Mouse (Mus musculus) ES-E14 (cell line): ENCODE measurements around the gene Nupr1. TPM values are rescaled to one million over a fixed set of nuclear protein-coding genes. Genes with fewer than 3 reads are reported as not detected.

Experiments
- DNase-seq: peaks from one replicate; pipeline ENCODE4 v3.0.0-alpha.2; 2013; ENCODE audit warnings: low read depth, low spot score
- H3K27ac ChIP-seq: 2 replicates; pipeline ENCODE4 v1.5.1; 2012; ENCODE audit warnings: low read depth, mild to moderate bottlenecking, low read length, moderate library complexity, mixed read lengths; ENCODE audit not compliant: poor library complexity, insufficient read depth, severe bottlenecking
- H3K36me3 ChIP-seq: 2 replicates; pipeline ENCODE4 v1.6.1; 2012; ENCODE audit warnings: mild to moderate bottlenecking, low read length, moderate library complexity, mixed read lengths; ENCODE audit not compliant: control insufficient read depth, poor library complexity, insufficient read depth, severe bottlenecking
- H3K4me1 ChIP-seq, 2 experiments: fragments of 150-350 bp in 1 of 2; sonication (generic) in 1 of 2; 2 replicates each; pipeline ENCODE4 v1.6.1; 2012; ENCODE audit warnings: low read length in 2 of 2, mild to moderate bottlenecking in 1 of 2, mixed read lengths in 1 of 2; ENCODE audit not compliant: control insufficient read depth in 2 of 2, insufficient read depth in 2 of 2, poor library complexity in 1 of 2
- H3K4me3 ChIP-seq, 2 experiments: fragments of 150-350 bp in 1 of 2; sonication (generic) in 1 of 2; 2 replicates each; pipeline ENCODE4 v1.5.1; 2012; ENCODE audit warnings: low read length in 2 of 2, low read depth in 1 of 2, mild to moderate bottlenecking in 1 of 2, mixed read lengths in 1 of 2; ENCODE audit not compliant: insufficient read depth in 1 of 2, poor library complexity in 1 of 2, severe bottlenecking in 1 of 2
- H3K9ac ChIP-seq: 2 replicates; pipeline ENCODE4 v1.6.1; 2012; ENCODE audit warnings: low read depth, mild to moderate bottlenecking, low read length, mixed read lengths; ENCODE audit not compliant: poor library complexity, insufficient read depth, severe bottlenecking
- H3K9me3 ChIP-seq: fragments of 150-350 bp; sonication (generic); 2 replicates; pipeline ENCODE4 v1.6.1; 2012; ENCODE audit warnings: low read depth, mild to moderate bottlenecking, low read length; ENCODE audit not compliant: control insufficient read depth, insufficient read depth
- CHD2 ChIP-seq: IDR thresholded peaks from 2 replicates; pipeline ENCODE4 v1.6.1; 2014; ENCODE audit warnings: mild to moderate bottlenecking, low read depth, low read length, inconsistent platforms
- HCFC1 ChIP-seq: IDR thresholded peaks from 2 replicates; pipeline ENCODE4 v1.6.1; 2012; ENCODE audit warnings: low read length, inconsistent platforms, borderline replicate concordance; ENCODE audit not compliant: insufficient read depth
- MAFK ChIP-seq: IDR thresholded peaks from 2 replicates; pipeline ENCODE4 v1.6.1; 2014; ENCODE audit warnings: mild to moderate bottlenecking, low read depth, low read length, inconsistent platforms; ENCODE audit not compliant: insufficient read depth
- ZC3H11A ChIP-seq: IDR thresholded peaks from 2 replicates; pipeline ENCODE4 v1.6.1; 2012; ENCODE audit warnings: low read depth, mild to moderate bottlenecking, inconsistent platforms, low read length, borderline replicate concordance
- ZNF384 ChIP-seq: IDR thresholded peaks from 2 replicates; pipeline ENCODE4 v1.6.1; 2012; ENCODE audit warnings: low read depth, low read length, inconsistent platforms
- in situ Hi-C, 2 experiments: fragments of 600-800 bp; cut with MboI; formaldehyde crosslinking; loops; one replicate each; pipeline ENCODE4 v1.15.1; 2025; ENCODE audit warnings: low sequenced_read_pairs in 2 of 2, inconsistent platforms in 1 of 2; ENCODE audit not compliant: unreplicated experiment in 2 of 2
- total RNA-seq: library from RNA; depleted of rRNA; stranded (reverse); fragments of 300-350 nt; gene quantifications from 2 replicates; pipeline ENCODE4 v1.2.3, GENCODE M21; 2012

Nupr1 gene
- total RNA-seq, 1 experiment, result 16.4 TPM

DNA sequence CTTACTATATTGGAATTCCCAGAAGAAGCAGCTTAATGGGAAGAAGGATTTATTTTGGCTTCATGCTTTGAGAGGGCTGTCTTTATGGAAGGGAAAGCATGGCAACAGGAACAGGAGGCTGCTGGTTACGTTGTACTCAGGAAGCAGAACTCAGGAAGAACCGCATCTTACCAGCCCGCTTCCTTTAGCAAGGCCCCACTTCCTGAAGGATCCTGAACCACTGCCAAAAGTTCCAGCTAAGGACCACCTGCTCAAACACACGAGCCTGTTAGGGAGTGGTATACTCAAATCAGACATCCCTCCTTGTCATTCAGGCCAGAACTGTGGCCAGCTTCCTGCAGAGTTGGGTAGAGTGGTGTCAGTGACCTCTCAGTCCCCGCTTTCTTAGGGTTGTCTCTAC is 37.8 kb upstream of the Nupr1 start:
- DNase-seq, result no peak
- no peak for TF ChIP-seq HCFC1
- no peak for TF ChIP-seq CHD2
- TF ChIP-seq MAFK, result no peak
- TF ChIP-seq ZC3H11A, result no peak
- no peak for TF ChIP-seq ZNF384
- Histone ChIP-seq H3K36me3 (peaks cover 25% of the 10 kb centered on the region), H3K4me3 (no peak overlapping the region), H3K27ac (no peak overlapping the region), H3K4me1 (0 out of 4 replicates have a peak, but pooled peaks cover 0 to 3% of the 10 kb centered on the region in 2 experiments), H3K9me3 (no peaks in the 10 kb centered on the region), H3K9ac (no peak overlapping the region)
- in situ Hi-C loops, result no loop called here

DNA sequence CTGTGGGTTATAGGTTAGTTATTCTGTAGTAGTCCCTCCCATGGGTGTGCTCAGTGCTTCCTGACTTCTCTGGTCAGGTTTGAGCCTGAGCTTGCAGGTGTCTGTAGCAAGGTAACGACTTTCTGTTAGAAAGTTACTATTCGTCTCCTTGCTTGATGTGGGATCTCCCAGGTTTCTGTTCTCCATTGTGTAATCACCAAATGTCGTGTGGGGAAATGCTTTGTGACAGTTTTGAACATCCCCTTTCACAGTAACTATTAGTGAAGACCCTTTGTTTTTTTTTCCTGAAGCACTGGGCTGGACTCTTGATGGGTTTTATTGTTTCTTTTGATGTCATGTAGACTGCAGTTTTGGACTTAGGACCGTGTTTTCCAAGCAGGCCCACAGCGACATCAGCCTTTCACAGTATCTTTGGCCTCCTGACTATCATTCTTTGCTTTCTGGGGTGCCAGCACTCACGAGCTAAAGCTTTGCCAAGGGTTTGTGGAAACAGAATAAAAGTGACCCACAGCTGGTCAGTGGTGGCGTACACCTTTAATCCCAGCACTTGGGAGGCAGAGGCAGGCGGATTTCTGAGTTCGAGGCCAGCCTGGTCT is 36.9 kb upstream of the Nupr1 start:
- DNase-seq, result no peak
- H3K4me3 ChIP-seq, result no peak overlapping the region
- no peak overlapping the region for H3K27ac ChIP-seq
- H3K9me3 ChIP-seq, result no peaks in the 10 kb centered on the region
- TF ChIP-seq ZC3H11A (no peak), HCFC1 (no peak), ZNF384 (no peak), CHD2 (no peak), MAFK (no peak)
- in situ Hi-C loops, result no loop called here
- 0 out of 4 replicates have a peak, but pooled peaks cover 0 to 3% of the 10 kb centered on the region in 2 experiments for H3K4me1 ChIP-seq
- H3K36me3 ChIP-seq, result peaks cover 25% of the 10 kb centered on the region
- no peak overlapping the region for H3K9ac ChIP-seq

DNA sequence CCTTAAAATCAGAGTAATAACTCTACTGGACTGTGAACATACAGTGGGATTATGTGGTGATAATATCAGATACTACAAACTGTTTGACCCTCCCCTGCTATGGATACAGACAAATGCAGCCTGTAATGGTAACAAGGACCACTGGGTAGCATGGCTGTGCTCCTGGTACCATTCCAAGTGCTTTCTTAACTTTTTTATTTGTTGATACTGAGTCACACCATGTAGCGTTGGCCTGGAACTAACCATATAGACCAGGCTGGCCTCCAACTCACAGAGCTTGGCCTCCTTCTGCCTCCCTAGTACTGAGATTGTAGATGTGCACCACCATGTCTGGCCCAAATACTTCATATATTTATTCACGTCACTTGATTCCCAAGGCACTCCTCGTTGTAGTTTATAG is 34.6 kb upstream of the Nupr1 start:
- no peak for DNase-seq
- Histone ChIP-seq H3K9me3 (no peaks in the 10 kb centered on the region), H3K36me3 (peaks cover 11% of the 10 kb centered on the region; the same call in 1 of the 2 replicates), H3K27ac (no peak overlapping the region), H3K9ac (no peak overlapping the region), H3K4me3 (no peak overlapping the region), H3K4me1 (no peaks in the 10 kb centered on the region)
- TF ChIP-seq MAFK (no peak), ZNF384 (no peak), CHD2 (no peak), HCFC1 (no peak), ZC3H11A (no peak)
- in situ Hi-C loops, result no loop called here

DNA sequence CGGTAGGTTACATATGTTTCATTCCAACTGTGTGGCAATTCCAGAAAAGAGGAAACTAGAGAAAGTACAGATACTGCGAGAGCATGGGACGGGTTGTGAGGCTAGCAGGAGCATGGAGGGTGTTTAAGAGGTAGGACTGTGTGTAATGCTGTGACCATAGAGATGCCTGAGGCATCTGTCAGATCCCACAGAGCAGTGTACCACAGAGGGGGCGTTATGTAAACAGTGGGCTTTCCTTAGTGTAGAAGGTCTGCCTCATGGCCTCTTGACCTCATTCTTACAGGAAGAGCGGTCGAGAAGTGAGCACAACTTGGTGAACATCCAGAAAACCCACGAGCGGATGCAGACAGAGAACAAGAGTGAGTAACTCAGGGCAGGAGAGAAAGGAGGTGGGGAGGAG is 33.0 kb upstream of the Nupr1 start:
- Histone ChIP-seq H3K4me1 (no peaks in the 10 kb centered on the region), H3K4me3 (no peak overlapping the region), H3K9me3 (no peaks in the 10 kb centered on the region), H3K27ac (no peak overlapping the region), H3K9ac (no peak overlapping the region), H3K36me3 (peaks cover 11% of the 10 kb centered on the region; the same call in 1 of the 2 replicates)
- TF ChIP-seq ZC3H11A (no peak), MAFK (no peak), ZNF384 (no peak), HCFC1 (no peak), CHD2 (no peak)
- no peak for DNase-seq
- in situ Hi-C loops, result no loop called here

DNA sequence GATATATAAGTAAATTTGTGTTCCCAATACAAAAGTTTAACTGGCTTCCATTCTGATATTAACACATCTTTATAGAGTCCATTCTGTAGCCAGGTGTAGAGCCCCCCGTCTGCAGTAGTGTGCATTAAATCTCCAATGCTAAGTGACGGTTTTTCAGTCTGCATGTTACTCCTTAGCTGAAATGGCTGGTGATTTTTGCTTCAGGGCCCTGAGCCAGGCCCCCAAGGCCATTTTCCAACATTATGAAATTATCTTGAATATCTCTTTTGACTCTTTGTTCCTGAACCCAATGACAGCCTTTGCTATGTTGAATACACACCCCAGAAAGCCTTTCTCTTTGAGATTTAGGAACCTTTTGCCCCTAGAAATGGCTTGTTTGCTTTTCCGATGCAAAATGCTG is 29.1 kb upstream of the Nupr1 start:
- Histone ChIP-seq H3K4me3 (no peak overlapping the region), H3K27ac (no peak overlapping the region), H3K4me1 (no peaks in the 10 kb centered on the region), H3K9me3 (no peaks in the 10 kb centered on the region), H3K9ac (no peak overlapping the region), H3K36me3 (peaks cover 4% of the 10 kb centered on the region; the same call in 1 of the 2 replicates)
- no peak for DNase-seq
- in situ Hi-C loops, result no loop called here
- TF ChIP-seq MAFK (no peak), CHD2 (no peak), HCFC1 (no peak), ZNF384 (no peak), ZC3H11A (no peak)
